Mouse (Mus musculus) CH12.LX (cell line): ENCODE measurements around the gene Amz2. TPM values are rescaled to one million over a fixed set of nuclear protein-coding genes. Genes with fewer than 3 reads are reported as not detected.

Source experiments
- DNase-seq: peaks from one replicate; pipeline ENCODE4 v3.0.0-alpha.2; 2013; ENCODE audit errors: extremely low read depth
- H3K27ac ChIP-seq: 2 replicates; pipeline ENCODE4 v1.5.1; 2012; ENCODE audit warnings: low read depth, mild to moderate bottlenecking, control low read depth, moderate library complexity; ENCODE audit not compliant: insufficient read depth
- H3K27me3 ChIP-seq: replicated peaks from 2 replicates; pipeline ENCODE3; 2012; ENCODE audit warnings: inconsistent platforms
- H3K36me3 ChIP-seq, 2 experiments: replicated peaks in 1 of 2; 2 replicates each; pipeline versions ENCODE3 to v1.6.1; 2012; ENCODE audit warnings: inconsistent platforms in 1 of 2, low read length in 1 of 2, mild to moderate bottlenecking in 1 of 2, mixed read lengths in 1 of 2, moderate library complexity in 1 of 2; ENCODE audit not compliant: control insufficient read depth in 1 of 2, insufficient read depth in 1 of 2
- H3K4me1 ChIP-seq, 2 experiments: 2 replicates each; pipeline ENCODE4 v1.6.1; 2012; ENCODE audit warnings: inconsistent platforms in 1 of 2, moderate library complexity in 1 of 2; ENCODE audit not compliant: insufficient read depth in 2 of 2, control insufficient read depth in 1 of 2
- H3K4me2 ChIP-seq: 2 replicates; pipeline ENCODE4 v1.6.1; 2012; ENCODE audit warnings: low read depth, mild to moderate bottlenecking, control low read depth; ENCODE audit not compliant: poor library complexity, insufficient read depth, severe bottlenecking
- H3K4me3 ChIP-seq, 3 experiments: fragments of 150-350 bp in 1 of 3; sonication (generic) in 1 of 3; replicated peaks in 1 of 3; 2 replicates each; pipeline versions ENCODE3 to v1.5.1; 2011 to 2012; ENCODE audit warnings: low read depth in 2 of 3, low read length in 2 of 3, mild to moderate bottlenecking in 2 of 3, moderate library complexity in 2 of 3, control low read depth in 1 of 3, improper control_type of control experiment in 1 of 3, inconsistent platforms in 1 of 3, mixed read lengths in 1 of 3; ENCODE audit not compliant: poor library complexity in 1 of 3
- H3K79me2 ChIP-seq: replicated peaks from 2 replicates; pipeline ENCODE4 v1.6.1; 2012; ENCODE audit warnings: mild to moderate bottlenecking, moderate library complexity; ENCODE audit not compliant: control insufficient read depth, poor library complexity, insufficient read depth, severe bottlenecking; ENCODE audit errors: extremely low read depth
- H3K9ac ChIP-seq: 2 replicates; pipeline ENCODE4 v1.6.1; 2012; ENCODE audit warnings: low read depth, mild to moderate bottlenecking, control low read depth, moderate library complexity; ENCODE audit not compliant: insufficient read depth
- H3K9me3 ChIP-seq: replicated peaks from 2 replicates; pipeline ENCODE3; 2012; ENCODE audit warnings: low read length, inconsistent platforms, mixed read lengths
- CTCF ChIP-seq, 2 experiments: IDR thresholded peaks in 1 of 2; conservative IDR thresholded peaks in 1 of 2; 2 replicates each; pipeline ENCODE4 v1.5.1; 2011 to 2012; ENCODE audit warnings: low read depth in 2 of 2, low read length in 2 of 2, improper control_type of control experiment in 1 of 2, inconsistent platforms in 1 of 2, mild to moderate bottlenecking in 1 of 2, moderate library complexity in 1 of 2
- E2F4 ChIP-seq: IDR thresholded peaks from 2 replicates; pipeline ENCODE4 v1.6.1; 2011; ENCODE audit warnings: low read depth, low read length, improper control_type of control experiment; ENCODE audit not compliant: insufficient replicate concordance
- ELF1 ChIP-seq: IDR thresholded peaks from 2 replicates; pipeline ENCODE4 v1.6.1; 2014; ENCODE audit warnings: low read depth, mild to moderate bottlenecking, inconsistent platforms, low read length, improper control_type of control experiment
- ETS1 ChIP-seq: conservative IDR thresholded peaks from 2 replicates; pipeline ENCODE4 v1.6.1; 2012; ENCODE audit warnings: low read depth, mild to moderate bottlenecking, inconsistent platforms, low read length, improper control_type of control experiment, moderate library complexity
- GABPA ChIP-seq: IDR thresholded peaks from 2 replicates; pipeline ENCODE4 v1.6.1; 2012; ENCODE audit warnings: low read depth, low read length, improper control_type of control experiment, inconsistent platforms; ENCODE audit not compliant: insufficient replicate concordance
- HCFC1 ChIP-seq: IDR thresholded peaks from 2 replicates; pipeline ENCODE4 v1.6.1; 2012; ENCODE audit warnings: low read depth, mild to moderate bottlenecking, inconsistent platforms, low read length, improper control_type of control experiment
- IRF4 ChIP-seq: IDR thresholded peaks from 2 replicates; pipeline ENCODE4 v1.6.1; 2014; ENCODE audit warnings: low read depth, mild to moderate bottlenecking, inconsistent platforms, low read length, improper control_type of control experiment
- MAFK ChIP-seq: IDR thresholded peaks from 2 replicates; pipeline ENCODE4 v1.6.1; 2011; ENCODE audit warnings: low read length, improper control_type of control experiment; ENCODE audit not compliant: insufficient replicate concordance
- MAX ChIP-seq: IDR thresholded peaks from 2 replicates; pipeline ENCODE4 v1.6.1; 2011; ENCODE audit warnings: low read length, improper control_type of control experiment
- MAZ ChIP-seq: IDR thresholded peaks from 2 replicates; pipeline ENCODE4 v1.6.1; 2012; ENCODE audit warnings: low read depth, mild to moderate bottlenecking, inconsistent platforms, low read length, improper control_type of control experiment, moderate library complexity
- MXI1 ChIP-seq: IDR thresholded peaks from 2 replicates; pipeline ENCODE4 v1.6.1; 2011; ENCODE audit warnings: mild to moderate bottlenecking, low read depth, low read length, improper control_type of control experiment
- MYC ChIP-seq: IDR thresholded peaks from 2 replicates; pipeline ENCODE4 v1.6.1; 2011; ENCODE audit warnings: low read depth, mild to moderate bottlenecking, improper control_type of control experiment, low read length
- POLR2A ChIP-seq: IDR thresholded peaks from 2 replicates; pipeline ENCODE4 v1.6.1; 2011; ENCODE audit warnings: low read depth, mild to moderate bottlenecking, improper control_type of control experiment, low read length
- POLR2AphosphoS2 ChIP-seq: IDR thresholded peaks from 2 replicates; pipeline ENCODE4 v1.6.1; 2011; ENCODE audit warnings: low read depth, low read length, improper control_type of control experiment
- RAD21 ChIP-seq: IDR thresholded peaks from 2 replicates; pipeline ENCODE4 v1.6.1; 2011; ENCODE audit warnings: low read depth, mild to moderate bottlenecking, low read length, improper control_type of control experiment, moderate library complexity
- RCOR1 ChIP-seq: conservative IDR thresholded peaks from 2 replicates; pipeline ENCODE4 v1.6.1; 2012; ENCODE audit warnings: low read depth, mild to moderate bottlenecking, inconsistent platforms, low read length, improper control_type of control experiment
- SIN3A ChIP-seq: IDR thresholded peaks from 2 replicates; pipeline ENCODE4 v1.6.1; 2012; ENCODE audit warnings: low read length, improper control_type of control experiment, inconsistent platforms
- SMC3 ChIP-seq: IDR thresholded peaks from 2 replicates; pipeline ENCODE4 v1.6.1; 2011; ENCODE audit warnings: low read depth, low read length, improper control_type of control experiment
- TBP ChIP-seq: conservative IDR thresholded peaks from 2 replicates; pipeline ENCODE4 v1.6.1; 2011; ENCODE audit warnings: low read depth, low read length, improper control_type of control experiment
- USF1 ChIP-seq: IDR thresholded peaks from 2 replicates; pipeline ENCODE4 v1.6.1; 2014; ENCODE audit warnings: low read depth, mild to moderate bottlenecking, inconsistent platforms, low read length, improper control_type of control experiment
- USF2 ChIP-seq: conservative IDR thresholded peaks from 2 replicates; pipeline ENCODE4 v1.6.1; 2011; ENCODE audit warnings: low read depth, low read length, improper control_type of control experiment
- ZC3H11A ChIP-seq: IDR thresholded peaks from 2 replicates; pipeline ENCODE4 v1.6.1; 2012; ENCODE audit warnings: low read depth, mild to moderate bottlenecking, inconsistent platforms, low read length, improper control_type of control experiment
- ZKSCAN1 ChIP-seq: IDR thresholded peaks from 2 replicates; pipeline ENCODE4 v1.6.1; 2012; ENCODE audit warnings: low read depth, inconsistent platforms, low read length, improper control_type of control experiment, borderline replicate concordance
- ZMIZ1 ChIP-seq: IDR thresholded peaks from 2 replicates; pipeline ENCODE4 v1.6.1; 2012; ENCODE audit warnings: low read depth, mild to moderate bottlenecking, inconsistent platforms, low read length, improper control_type of control experiment
- dilution Hi-C: fragments of 300-500 bp; cut with MboI; formaldehyde crosslinking; loops from 2 replicates; pipeline ENCODE4 v1.14.3; 2020; ENCODE audit warnings: low sequenced_read_pairs; ENCODE audit not compliant: extremely low pct_unique_long_range_greater_than_20kb, extremely low pct_ligation_motif_present
- in situ Hi-C: fragments of 300-500 bp; cut with MboI; formaldehyde crosslinking; loops from 3 replicates; pipeline ENCODE4 v1.14.3; 2019; ENCODE audit warnings: low sequenced_read_pairs, low pct_ligation_motif_present, low pct_unique_long_range_greater_than_20kb, mixed read lengths
- polyA plus RNA-seq: library from polyadenylated mRNA; unstranded; fragments of >175 nt; gene quantifications from 2 replicates; pipeline ENCODE4 v1.2.1, GENCODE M21; 2012; ENCODE audit warnings: low read depth; ENCODE audit not compliant: insufficient read length
- total RNA-seq, 2 experiments: library from RNA; depleted of rRNA; stranded (reverse); fragments of 300-350 nt in 1 of 2; fragments of >200 nt in 1 of 2; gene quantifications; 2 replicates each; pipeline ENCODE4 v1.2.3; 2012 to 2014

Amz2 gene
- total and polyA plus RNA-seq, 3 experiments = 22.3 to 23.7 (median 23.3) TPM

DNA sequence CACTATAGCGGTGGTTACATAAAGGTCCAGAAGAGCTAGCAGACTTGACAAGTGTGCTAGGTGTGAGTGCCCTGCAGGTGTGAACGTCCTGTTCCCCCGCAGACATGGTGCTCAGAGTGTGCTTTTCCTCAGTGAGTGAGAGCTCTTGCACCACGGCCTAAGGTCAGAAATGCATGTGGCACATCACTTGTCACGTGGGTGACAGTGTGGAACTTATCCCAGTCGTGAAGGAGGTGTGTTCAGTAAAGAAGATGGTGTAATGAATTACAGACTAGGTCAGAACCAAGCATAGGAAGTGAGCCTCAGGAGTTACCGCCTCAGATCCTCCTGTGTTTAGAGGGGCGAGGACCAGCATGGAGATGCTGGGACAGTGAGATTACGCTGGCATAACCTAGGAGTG, 30.5 kb upstream of the Amz2 start:
- Histone ChIP-seq H3K27ac (no peak overlapping the region), H3K4me2 (no peak overlapping the region), H3K4me1 (peaks cover 13 to 44% of the 10 kb centered on the region in 2 experiments), H3K36me3 (peaks cover 32 to 88% of the 10 kb centered on the region in 2 experiments), H3K4me3 (no peak overlapping the region), H3K9ac (no peak overlapping the region), H3K9me3 (no peaks in the 10 kb centered on the region), H3K27me3 (no peaks in the 10 kb centered on the region), H3K79me2 (no peaks in the 10 kb centered on the region)
- TF ChIP-seq E2F4 (no peak), SMC3 (no peak)
- no peak for DNase-seq
- in situ Hi-C loops (no loop called here), dilution Hi-C loops (no loop called here)

- Histone ChIP-seq H3K79me2 (no peaks in the 10 kb centered on the region), H3K9me3 (peaks cover 6% of the 10 kb centered on the region), H3K36me3 (peaks cover 0 to 7% of the 10 kb centered on the region in 2 experiments), H3K4me3 (no peak overlapping the region), H3K27me3 (no peaks in the 10 kb centered on the region), H3K4me2 (no peak overlapping the region), H3K27ac (no peak overlapping the region), H3K4me1 (peaks cover 26 to 44% of the 10 kb centered on the region in 2 experiments), H3K9ac (no peak overlapping the region)
- no peak for DNase-seq
- dilution Hi-C loops (no loop called here), in situ Hi-C loops (no loop called here)
- TF ChIP-seq MAFK (peak; percentile 91), ZC3H11A (no peak)
These were observed 19.3 kb upstream of the Amz2 start for GRCm38 (mm10) chr11:109406431-109406830.

GRCm38 (mm10) chr11:109410197-109410980, 15.4 kb upstream of the Amz2 start:
- in situ Hi-C loops = loop anchor here (5.0 kb wide), 1 partner anchor 48 kb away; the partner anchor contains the start of gene Gna13
- dilution Hi-C loops = no loop called here
- H3K27me3 ChIP-seq = no peaks in the 10 kb centered on the region
- peak overlapping the region; percentile 17 for H3K27ac ChIP-seq
- peak; percentile 95 for DNase-seq
- H3K36me3 ChIP-seq = no peaks in the 10 kb centered on the region
- H3K4me2 ChIP-seq = peak overlapping the region; percentile 86
- H3K4me1 ChIP-seq = peaks cover 36 to 68% of the 10 kb centered on the region in 2 experiments
- peak overlapping the region in 1 of 3 experiments; percentile 8 for H3K4me3 ChIP-seq
- no peaks in the 10 kb centered on the region for H3K9me3 ChIP-seq
- peak overlapping the region; percentile 50 for H3K9ac ChIP-seq
- H3K79me2 ChIP-seq = no peaks in the 10 kb centered on the region
- TF ChIP-seq SMC3 (no peak; the same call in 1 of the 2 replicates), MAZ (peak; percentile 93), HCFC1 (peak; percentile 33; the same call in 1 of the 2 replicates), USF2 (no peak), MAX (peak; percentile 48; the same call in 1 of the 2 replicates), RCOR1 (peak; percentile 92), RAD21 (no peak; the same call in 1 of the 2 replicates), SIN3A (peak; percentile 65; the same call in 1 of the 2 replicates), ZKSCAN1 (no peak), IRF4 (peak; percentile 96), ELF1 (peak; percentile 55; the same call in 1 of the 2 replicates), E2F4 (peak; percentile 69; the same call in 1 of the 2 replicates), POLR2AphosphoS2 (no peak), MXI1 (no peak), ZMIZ1 (no peak), CTCF (conservative IDR thresholded peaks at IDR 0.05 in 1 of 2, IDR thresholded peaks at IDR 0.05 in 1 of 2; ENCODE audit: low read depth in 2 of 2, low read length in 2 of 2) (no peak), MYC (0 out of 2 replicates have a peak, but pooled peaks have one; percentile 40), POLR2A (no peak; the same call in 1 of the 2 replicates), GABPA (no peak), ETS1 (peak; percentile 91), USF1 (no peak), TBP (peak; percentile 81)
